Mouse (Mus musculus) liver, embryonic 13.5 days (tissue): Measurements from ENCODE around the gene Mllt10. TPM values are rescaled to one million over a fixed set of nuclear protein-coding genes. Genes with fewer than 3 reads are reported as not detected.

Experiments
- ATAC-seq: fragments of 200-750 bp; cut with Nextera tagmentation; 2 replicates; pipeline ENCODE4 v1.8.0; 2017; ENCODE audit warnings: low read depth, mild to moderate bottlenecking, moderate number of reproducible peaks, moderate library complexity
- DNase-seq: peaks from one replicate; pipeline ENCODE4 v3.0.0; 2022
- H3K27ac ChIP-seq: fragments of 300-500 bp; sonication (generic); 2 replicates; pipeline ENCODE4 v1.5.1; 2015; ENCODE audit warnings: moderate library complexity, mild to moderate bottlenecking, inconsistent platforms
- H3K27me3 ChIP-seq: fragments of 300-500 bp; sonication (generic); 2 replicates; pipeline ENCODE4 v1.6.1; 2015; ENCODE audit warnings: mild to moderate bottlenecking, inconsistent platforms
- H3K36me3 ChIP-seq: fragments of 300-500 bp; sonication (generic); 2 replicates; pipeline ENCODE4 v1.6.1; 2015; ENCODE audit warnings: mild to moderate bottlenecking, inconsistent platforms
- H3K4me1 ChIP-seq: fragments of 300-500 bp; sonication (generic); replicated peaks from 2 replicates; pipeline ENCODE4 v1.6.1; 2015; ENCODE audit warnings: inconsistent platforms
- H3K4me2 ChIP-seq: fragments of 300-500 bp; sonication (generic); 2 replicates; pipeline ENCODE4 v1.6.1; 2015; ENCODE audit warnings: inconsistent platforms, mild to moderate bottlenecking, moderate library complexity
- H3K4me3 ChIP-seq: fragments of 300-500 bp; sonication (generic); replicated peaks from 2 replicates; pipeline ENCODE4 v1.5.1; 2015; ENCODE audit warnings: mild to moderate bottlenecking, inconsistent platforms
- H3K9ac ChIP-seq: fragments of 300-500 bp; sonication (generic); 2 replicates; pipeline ENCODE4 v1.6.1; 2015; ENCODE audit warnings: mild to moderate bottlenecking, inconsistent platforms
- H3K9me3 ChIP-seq: fragments of 300-500 bp; sonication (generic); replicated peaks from 2 replicates; pipeline ENCODE4 v1.6.1; 2016; ENCODE audit warnings: inconsistent platforms
- WGBS: fragments of 180-500 bp; shearing (Covaris S2); methylation state at CpG from one replicate; pipeline ENCODE4 v1.1.7; 2015; ENCODE audit not compliant: insufficient replicate concordance; 5-methylcytosine and 5-hydroxymethylcytosine counted together
- polyA plus RNA-seq: library from polyadenylated mRNA; unstranded; fragments of >200 nt; fragmentation: Nextera tagmentation; extraction: Ambion mirVana; gene quantifications from 2 replicates; pipeline ENCODE4 v1.2.1, GENCODE M21; 2015

Mllt10 gene
- polyA plus RNA-seq, 1 experiment from 2014 or later: 29.1 TPM

DNA sequence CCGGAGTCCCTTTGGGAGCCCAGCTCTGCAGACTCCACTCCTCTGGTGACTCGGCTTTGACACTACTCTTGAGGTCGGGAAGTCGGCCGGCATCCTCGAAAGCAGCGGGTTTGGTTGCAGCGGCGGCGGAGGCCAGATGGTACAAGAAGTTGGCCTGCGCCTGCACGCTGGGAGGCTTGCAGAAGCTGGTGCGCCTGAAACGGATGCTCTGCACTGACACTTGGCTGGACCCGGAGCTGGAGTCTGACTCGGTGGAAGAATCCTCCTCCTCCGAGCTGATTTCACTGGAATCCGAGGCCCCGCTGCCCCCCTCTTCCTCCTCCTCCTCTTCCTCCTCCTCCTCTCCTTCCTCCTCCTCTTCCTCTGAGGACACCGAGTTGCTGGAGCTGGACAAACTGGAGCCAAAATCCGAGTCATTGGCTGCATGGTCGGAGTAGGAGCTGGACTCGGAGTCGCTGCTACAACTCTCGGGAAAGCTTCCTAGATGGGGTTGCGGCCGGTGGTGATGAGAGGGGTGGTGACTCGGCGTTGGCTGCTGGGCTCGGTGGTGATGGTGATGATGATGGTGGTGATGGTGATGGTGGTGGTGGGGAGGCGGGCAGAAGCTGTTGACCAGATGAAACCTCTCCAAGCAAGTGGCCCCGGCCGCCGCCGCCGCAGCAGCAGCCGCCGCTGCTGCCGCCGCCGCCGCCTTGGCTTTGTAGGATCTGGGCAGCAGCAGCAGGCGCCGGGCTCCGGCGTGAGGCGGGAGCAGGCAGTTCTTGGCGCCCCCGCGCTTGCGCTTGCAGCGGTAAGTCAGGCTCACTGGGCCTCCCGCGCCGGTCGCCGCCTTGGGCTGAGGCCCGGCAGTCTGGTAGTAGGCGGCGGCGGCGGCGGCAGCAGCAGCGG, 8.0 kb upstream of the Mllt10 start:
- peaks cover 95% of the 10 kb centered on the region for H3K27me3 ChIP-seq
- H3K9me3 ChIP-seq: no peaks in the 10 kb centered on the region
- peaks cover 43% of the 10 kb centered on the region for H3K4me1 ChIP-seq
- H3K27ac ChIP-seq: peak overlapping the region; percentile 78
- ATAC-seq: peak; percentile 80
- peak overlapping the region; percentile 96 for H3K4me2 ChIP-seq
- peak overlapping the region; percentile 81 for H3K9ac ChIP-seq
- no peaks in the 10 kb centered on the region for H3K36me3 ChIP-seq
- H3K4me3 ChIP-seq: peak overlapping the region; percentile 77
- DNase-seq: no peak
- under 1% methylated on average over 52 of the region's 64 CpGs for WGBS

DNA sequence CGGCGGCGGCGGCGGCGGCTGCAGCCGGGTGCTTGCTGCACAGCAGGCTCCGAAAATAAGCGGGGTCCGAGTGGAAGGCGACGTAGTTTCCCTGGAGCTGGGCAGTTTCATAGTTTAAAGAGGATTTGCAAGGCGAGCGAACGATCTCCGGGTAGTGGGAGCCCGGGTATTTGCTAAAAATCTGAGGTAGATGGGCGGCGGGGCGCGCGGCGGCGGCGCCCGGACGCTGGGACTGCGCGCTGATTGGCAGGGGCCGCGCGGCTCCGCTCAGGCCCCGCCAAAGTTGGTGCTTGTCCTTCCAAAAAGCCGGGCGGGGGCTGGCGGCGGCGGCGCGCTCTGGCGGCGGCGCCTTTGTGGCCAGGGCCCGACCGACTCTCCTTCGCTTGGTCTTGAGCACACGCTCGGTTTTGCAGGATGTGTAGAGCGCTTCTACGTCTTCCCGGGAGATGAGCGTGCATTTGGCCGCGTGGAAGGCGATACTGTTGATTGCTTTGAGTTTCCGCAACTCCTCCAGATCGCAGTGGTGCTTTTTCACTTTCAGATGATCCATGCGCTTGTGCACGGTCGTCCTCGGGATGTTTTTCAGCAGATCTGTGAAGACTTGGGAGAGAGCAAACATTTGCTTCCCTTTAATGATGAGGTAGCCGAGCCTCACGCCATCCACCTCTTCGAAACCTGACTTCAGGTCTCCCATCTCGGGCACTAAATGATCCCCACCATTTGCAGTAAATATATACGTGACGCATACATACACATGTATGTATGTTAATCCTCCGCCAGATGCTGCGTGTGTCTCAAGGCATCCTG, 7.2 kb upstream of the Mllt10 start:
- DNase-seq (no peak), ATAC-seq (peak; percentile 90)
- Histone ChIP-seq H3K9me3 (no peaks in the 10 kb centered on the region), H3K9ac (peak overlapping the region; percentile 81), H3K27ac (peak overlapping the region; percentile 78), H3K4me3 (peak overlapping the region; percentile 77), H3K27me3 (peaks cover 88% of the 10 kb centered on the region), H3K36me3 (no peaks in the 10 kb centered on the region), H3K4me1 (peaks cover 43% of the 10 kb centered on the region), H3K4me2 (peak overlapping the region; percentile 96)
- WGBS: under 1% methylated on average over 70 of the region's 70 CpGs

DNA sequence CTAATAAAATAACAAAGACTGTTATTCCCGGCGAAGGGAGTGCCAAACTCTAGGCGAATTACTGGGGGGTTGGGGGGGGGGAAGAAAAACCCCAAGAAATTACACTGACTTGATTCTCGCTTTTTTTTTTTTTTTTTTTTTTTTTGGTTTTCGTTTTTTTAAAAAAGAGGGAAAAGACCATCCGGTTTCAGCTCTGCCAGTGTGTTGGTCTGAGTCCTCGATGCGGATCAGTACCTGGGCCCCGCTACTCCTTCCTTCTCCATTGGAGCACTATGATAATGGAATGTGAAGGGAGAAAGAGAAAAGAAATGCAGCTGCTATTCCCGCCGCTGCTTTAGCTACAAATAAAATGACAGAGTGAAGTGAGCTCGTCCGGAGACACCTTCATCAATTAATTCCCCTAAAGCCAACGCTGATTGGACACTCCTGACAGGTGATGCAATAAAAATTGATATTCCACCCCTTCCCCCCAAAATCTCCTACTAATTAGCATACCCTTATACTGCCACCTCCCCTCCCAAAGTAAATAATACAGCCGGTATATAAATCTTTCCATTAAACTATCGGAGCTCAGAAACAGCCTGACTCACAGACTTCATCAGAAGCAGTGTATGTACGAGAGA, 6.5 kb upstream of the Mllt10 start, which contains the start of gene Skida1:
Gene Skida1 (minus strand): TSS at position 599 of the 623 bp plus-strand sequence.
- H3K9ac ChIP-seq: peak within 1 kb of the TSS; percentile 81
- H3K27ac ChIP-seq: peak within 1 kb of the TSS; percentile 78
- ATAC-seq (no peak), DNase-seq (no peak)
- H3K4me3 ChIP-seq: peak within 1 kb of the TSS; percentile 77
- H3K36me3 ChIP-seq: no peaks in the 10 kb centered on the region
- 3% methylated on average over 17 of the region's 17 CpGs for WGBS
- peaks cover 85% of the 10 kb centered on the region for H3K27me3 ChIP-seq
- H3K4me1 ChIP-seq: peaks cover 43% of the 10 kb centered on the region
- peak within 1 kb of the TSS; percentile 96 for H3K4me2 ChIP-seq
- no peaks in the 10 kb centered on the region for H3K9me3 ChIP-seq

DNA sequence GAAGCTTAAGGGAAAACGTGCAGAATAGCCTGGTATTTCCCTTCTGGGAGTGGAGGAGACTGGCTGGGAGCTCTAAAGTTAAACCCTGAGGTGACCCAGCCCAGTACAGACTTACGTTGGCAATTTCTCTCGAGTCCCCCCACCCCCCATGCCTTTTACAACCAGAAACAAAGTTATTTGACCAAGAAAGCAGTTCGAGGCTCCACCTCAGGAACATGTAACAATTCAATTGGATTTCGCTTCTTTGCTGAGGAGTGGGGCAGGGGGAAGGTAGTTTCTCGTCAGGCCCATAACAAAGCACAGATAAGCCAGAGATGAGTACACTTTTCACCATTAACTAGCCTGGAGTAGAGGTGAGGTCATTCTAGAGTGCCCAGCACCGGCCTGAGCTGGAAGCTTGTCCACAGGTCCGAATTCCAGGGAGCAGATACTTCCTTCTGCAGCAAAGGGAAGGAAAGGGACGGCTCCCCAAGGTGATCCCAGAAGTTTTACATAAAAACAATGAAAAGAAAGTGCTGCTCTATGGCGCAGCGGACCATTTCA, 5.7 kb upstream of the Mllt10 start:
- Histone ChIP-seq H3K27me3 (peaks cover 84% of the 10 kb centered on the region), H3K9ac (no peak overlapping the region)
- WGBS: 18% methylated on average over 11 of the region's 11 CpGs

DNA sequence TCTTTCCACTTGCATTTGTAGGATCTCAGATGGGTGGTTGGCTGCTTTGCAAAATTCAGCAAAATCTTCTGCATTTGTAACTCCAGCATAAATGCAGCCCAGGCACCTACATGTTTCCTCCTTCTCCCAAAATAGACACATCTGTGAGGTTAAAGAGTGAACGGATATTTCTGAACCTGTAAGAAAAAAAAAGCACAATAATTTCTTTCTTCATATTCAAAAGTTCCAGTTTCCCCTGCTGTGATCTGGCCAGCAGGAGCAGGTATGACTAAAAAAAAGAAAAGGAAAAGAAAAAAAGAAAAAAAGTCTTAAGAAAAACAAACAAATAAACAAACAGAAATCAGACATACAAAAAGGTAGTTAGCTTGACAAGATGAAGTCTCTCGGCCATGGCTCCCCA, 5.0 kb upstream of the Mllt10 start:
- no peak for DNase-seq
- Histone ChIP-seq H3K27me3 (peaks cover 77% of the 10 kb centered on the region), H3K27ac (0 out of 2 replicates have a peak overlapping the region, but pooled peaks have one; percentile 65), H3K4me3 (0 out of 2 replicates have a peak overlapping the region, but pooled peaks have one; percentile 10), H3K9me3 (no peaks in the 10 kb centered on the region), H3K4me2 (peak overlapping the region; percentile 96), H3K4me1 (peaks cover 50% of the 10 kb centered on the region), H3K36me3 (no peaks in the 10 kb centered on the region), H3K9ac (no peak overlapping the region)
- WGBS: 16% methylated on average over 2 of the region's 2 CpGs
- ATAC-seq: no peak

More for the DNA sequence above, 5.7 kb upstream of the Mllt10 start:
- no peaks in the 10 kb centered on the region for H3K9me3 ChIP-seq
- no peak for ATAC-seq
- peak overlapping the region; percentile 77 for H3K4me3 ChIP-seq
- no peaks in the 10 kb centered on the region for H3K36me3 ChIP-seq
- peaks cover 47% of the 10 kb centered on the region for H3K4me1 ChIP-seq
- H3K27ac ChIP-seq: peak overlapping the region; percentile 65
- DNase-seq: no peak
- H3K4me2 ChIP-seq: peak overlapping the region; percentile 96

DNA sequence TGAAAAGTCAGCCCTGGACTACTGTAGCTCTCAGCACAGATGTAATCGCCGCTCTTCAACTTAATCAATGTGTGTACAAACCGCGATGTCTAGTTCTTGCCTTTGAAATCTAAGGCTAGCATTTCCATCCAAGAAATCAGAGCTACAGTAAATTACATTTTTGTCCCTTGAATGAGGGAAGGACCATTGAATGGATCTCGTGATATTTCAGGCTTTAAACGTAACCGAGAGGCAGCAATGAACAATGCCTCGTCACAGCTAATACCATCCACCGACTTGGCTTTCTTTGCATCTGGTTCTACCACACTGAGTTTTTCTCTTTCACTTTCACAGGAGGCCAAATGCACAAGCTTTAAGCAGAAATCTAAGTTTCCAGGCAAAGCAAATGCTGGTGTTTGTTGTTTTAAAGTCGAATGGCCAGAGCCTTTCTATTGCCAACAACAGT, 4.5 kb upstream of the Mllt10 start:
- peaks cover 71% of the 10 kb centered on the region for H3K27me3 ChIP-seq
- H3K4me2 ChIP-seq: peak overlapping the region; percentile 96
- no peak overlapping the region for H3K9ac ChIP-seq
- no peaks in the 10 kb centered on the region for H3K36me3 ChIP-seq
- no peaks in the 10 kb centered on the region for H3K9me3 ChIP-seq
- H3K27ac ChIP-seq: no peak overlapping the region
- no peak for ATAC-seq
- WGBS: 15% methylated on average over 10 of the region's 10 CpGs
- no peak for DNase-seq
- peak overlapping the region; percentile 10; the same call in 1 of the 2 replicates for H3K4me3 ChIP-seq
- H3K4me1 ChIP-seq: peaks cover 55% of the 10 kb centered on the region

DNA sequence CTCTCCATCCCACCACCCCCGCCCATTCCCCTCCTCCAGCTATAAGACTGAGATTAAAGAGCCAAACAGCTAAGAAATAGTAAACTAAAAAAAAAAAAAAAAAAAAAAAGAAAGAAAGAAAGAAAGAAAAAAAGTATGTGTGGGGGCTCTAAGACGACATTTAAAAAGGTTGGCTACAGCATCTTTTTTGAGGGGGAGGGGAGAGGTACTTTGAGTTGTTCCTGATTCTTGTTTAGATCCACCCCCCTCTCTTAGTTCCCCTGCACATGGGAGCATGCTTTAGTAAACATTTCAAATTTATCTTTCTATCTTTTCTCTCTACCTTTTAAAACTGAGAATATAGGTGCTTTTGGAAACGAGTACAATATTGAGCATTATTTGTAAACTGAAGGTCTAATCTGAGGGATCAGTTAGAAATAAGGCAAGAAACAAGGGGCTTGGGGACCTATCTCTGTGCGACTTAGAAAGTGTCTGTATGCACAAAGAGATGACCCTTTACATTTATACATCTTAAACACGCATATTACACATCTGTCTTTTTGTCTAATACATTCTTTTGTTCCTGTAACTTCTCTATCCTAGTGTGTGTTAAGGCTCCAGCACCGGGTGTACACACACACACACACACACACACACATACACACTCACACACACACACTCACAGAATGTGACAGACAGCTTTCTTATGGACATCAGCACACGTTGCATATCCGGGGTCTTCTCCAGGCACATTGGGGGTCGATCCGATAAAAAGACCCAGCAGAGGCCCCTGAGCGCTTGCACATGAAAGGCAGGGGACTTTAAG, 3.8 kb upstream of the Mllt10 start:
- 51% methylated on average over 11 of the region's 11 CpGs for WGBS
- peaks cover 53% of the 10 kb centered on the region for H3K4me1 ChIP-seq
- peaks cover 65% of the 10 kb centered on the region for H3K27me3 ChIP-seq
- ATAC-seq (no peak), DNase-seq (no peak)
- H3K4me2 ChIP-seq: peak overlapping the region; percentile 96; the same call in 1 of the 2 replicates
- H3K36me3 ChIP-seq: no peaks in the 10 kb centered on the region
- no peak overlapping the region for H3K27ac ChIP-seq
- H3K9me3 ChIP-seq: no peaks in the 10 kb centered on the region
- H3K9ac ChIP-seq: no peak overlapping the region
- no peak overlapping the region for H3K4me3 ChIP-seq

DNA sequence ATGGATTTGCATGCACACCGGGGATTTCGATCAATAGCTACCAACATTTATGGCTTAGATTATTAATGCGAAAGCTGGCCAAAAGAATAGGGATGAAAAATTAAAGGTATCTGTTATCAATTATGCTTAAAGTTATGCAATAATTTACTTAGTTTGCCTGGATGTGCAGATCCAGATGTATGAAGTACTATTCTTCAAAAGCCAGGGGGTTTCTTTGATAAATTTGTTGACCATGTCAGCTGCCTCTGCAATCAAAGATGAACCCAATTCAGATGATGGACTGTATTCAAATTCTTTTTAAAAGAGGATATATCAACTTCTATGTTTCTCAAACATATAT, 3.2 kb upstream of the Mllt10 start:
- H3K4me1 ChIP-seq: peaks cover 47% of the 10 kb centered on the region
- ATAC-seq (no peak), DNase-seq (no peak)
- peaks cover 59% of the 10 kb centered on the region for H3K27me3 ChIP-seq
- no peaks in the 10 kb centered on the region for H3K36me3 ChIP-seq
- H3K27ac ChIP-seq: no peak overlapping the region
- no peak overlapping the region for H3K4me2 ChIP-seq
- no peak overlapping the region for H3K4me3 ChIP-seq
- no peaks in the 10 kb centered on the region for H3K9me3 ChIP-seq
- WGBS: 82% methylated on average over 3 of the region's 3 CpGs
- no peak overlapping the region for H3K9ac ChIP-seq

DNA sequence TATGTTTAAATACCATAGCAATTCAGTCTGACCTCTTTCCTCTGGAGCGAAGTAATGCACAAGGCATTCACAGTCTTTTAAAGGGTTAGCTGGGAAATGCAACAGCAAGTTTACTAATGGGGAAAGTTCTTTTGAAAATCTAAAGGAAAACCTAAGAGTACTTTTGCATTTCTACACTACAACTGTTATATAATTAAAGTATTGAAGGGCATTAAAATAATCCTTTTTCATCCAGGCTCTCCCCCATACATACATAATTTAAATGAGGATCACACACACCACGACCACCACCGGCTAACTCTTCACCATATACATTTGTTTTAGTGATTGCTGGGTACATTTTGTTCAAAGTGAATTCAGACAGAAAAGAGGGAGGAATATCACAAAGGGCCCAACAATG, 2.5 kb upstream of the Mllt10 start:
- H3K4me3 ChIP-seq: no peak overlapping the region
- H3K9me3 ChIP-seq: no peaks in the 10 kb centered on the region
- no peaks in the 10 kb centered on the region for H3K36me3 ChIP-seq
- DNase-seq: no peak
- no peak overlapping the region for H3K9ac ChIP-seq
- no peak for ATAC-seq
- H3K27me3 ChIP-seq: peaks cover 51% of the 10 kb centered on the region
- peaks cover 47% of the 10 kb centered on the region for H3K4me1 ChIP-seq
- WGBS: 71% methylated on average over 3 of the region's 3 CpGs
- H3K4me2 ChIP-seq: no peak overlapping the region
- no peak overlapping the region for H3K27ac ChIP-seq

DNA sequence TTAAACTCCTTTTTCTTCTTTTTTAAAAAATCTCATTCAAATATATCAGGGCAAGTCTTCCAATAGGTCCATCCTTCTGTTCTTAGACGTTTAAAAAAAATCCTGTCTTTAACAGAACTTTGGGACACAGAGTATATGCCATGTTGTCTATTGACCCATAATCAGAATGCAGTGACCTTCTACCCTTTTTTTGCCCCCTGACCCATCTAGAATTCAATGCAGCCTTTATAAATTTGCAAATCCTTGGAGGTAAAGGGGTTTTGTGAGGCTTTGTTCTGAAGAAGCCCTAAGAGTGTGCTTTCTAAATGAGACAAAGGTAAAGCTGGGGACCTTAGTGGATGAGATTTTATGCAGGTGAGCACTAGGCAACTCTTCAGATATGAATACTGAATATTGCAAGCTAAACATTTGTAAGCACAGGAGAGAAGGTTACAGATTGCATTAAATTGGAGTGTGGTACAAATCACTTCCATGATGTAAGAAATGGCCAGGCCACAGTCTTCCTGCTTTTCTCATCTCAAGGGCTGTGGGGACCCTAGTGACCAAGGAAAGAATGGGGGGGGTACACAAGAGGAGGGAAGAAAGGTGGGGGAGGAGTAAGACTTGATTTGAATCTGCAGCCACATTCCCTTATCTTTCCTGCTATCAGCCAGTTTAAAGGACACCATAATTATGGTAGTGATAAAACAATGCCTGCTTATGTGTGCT, 1.6 kb upstream of the Mllt10 start:
- 54% methylated on average over 1 of the region's 1 CpGs for WGBS
- H3K4me1 ChIP-seq: peaks cover 47% of the 10 kb centered on the region
- ATAC-seq (no peak), DNase-seq (no peak)
- H3K27me3 ChIP-seq: peaks cover 43% of the 10 kb centered on the region
- H3K27ac ChIP-seq: no peak overlapping the region
- no peak overlapping the region for H3K4me2 ChIP-seq
- H3K4me3 ChIP-seq: no peak overlapping the region
- no peaks in the 10 kb centered on the region for H3K9me3 ChIP-seq
- no peaks in the 10 kb centered on the region for H3K36me3 ChIP-seq
- no peak overlapping the region for H3K9ac ChIP-seq
